Mouse (Mus musculus): ENCODE data around the gene Tnfsf13.

GRCm38 (mm10) chr11:69714636-69715329 lies 29.2 kb upstream of the Tnfsf13 start:
- no peak for TF ChIP-seq GATA1 (IDR thresholded peaks at IDR 0.05; ENCODE audit: borderline replicate concordance, low read length)
- no peak for TF ChIP-seq FLI1 (IDR thresholded peaks at IDR 0.05; ENCODE audit: low read length)

Data from megakaryocyte, embryonic 14.5 days (primary cell).